In the genomic region with DNA sequence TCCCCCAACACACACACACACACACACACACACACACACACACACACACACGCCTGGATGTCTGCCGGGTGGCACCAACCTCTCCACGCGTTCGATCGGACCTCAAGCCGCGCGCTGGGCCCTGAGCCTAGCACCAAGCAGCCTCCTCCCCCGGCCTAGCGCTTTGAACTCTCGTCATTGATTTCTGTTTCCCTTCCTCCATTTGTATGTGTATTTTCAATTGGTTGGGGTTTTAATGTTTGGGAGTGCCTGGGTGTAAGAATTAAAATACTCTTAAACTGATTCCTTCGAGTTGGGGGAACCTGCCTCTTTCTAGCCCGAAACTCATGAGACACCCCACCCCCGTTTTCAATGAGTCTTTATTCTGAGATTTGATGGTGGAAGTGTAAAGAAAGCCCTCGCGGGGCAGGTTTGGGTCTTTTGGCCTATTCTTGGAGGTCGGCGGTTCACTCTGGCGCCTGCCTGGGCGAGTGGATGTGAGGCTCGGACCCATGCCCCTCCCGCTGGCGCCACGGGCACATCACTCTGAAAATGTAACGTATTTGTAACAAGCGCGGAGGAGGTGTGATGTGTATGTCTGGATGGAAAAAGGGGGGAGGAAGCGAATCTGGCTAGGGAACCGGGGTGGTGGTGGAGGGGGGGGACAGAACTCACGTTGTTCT, we compare ENCODE assay signal across 11 mouse cellular contexts. TPM values are rescaled to one million over a fixed set of nuclear protein-coding genes. Genes with fewer than 3 reads are reported as not detected.
DNase-seq lines count a peak whose midpoint lies in the region; ATAC-seq and TF ChIP-seq lines count a peak whose summit lies in the region.
"Had no signal": no experiment of that assay in that cellular context is flagged by ENCODE, and none has a peak within 500 bp of the region (broad histone marks: within the 10 kb centered on the region; RNA-seq: fewer than 3 reads in every experiment).

No protein-coding gene starts in this region.

- H3K4me2 ChIP-seq in intestine, embryonic 15.5 days (replicated peaks), result no peak overlapping the region
- no peak overlapping the region for H3K4me2 ChIP-seq in intestine, postnatal 0 days (replicated peaks; ENCODE audit: low read depth)
- H3K4me2 ChIP-seq in hindbrain, embryonic 15.5 days, result peak overlapping the region; percentile 5; the same call in 1 of the 2 replicates
- H3K4me2 ChIP-seq: neural tube, embryonic 12.5 days had no signal

- 0 out of 2 replicates have a peak, but pooled peaks have one; percentile 23 for ATAC-seq in intestine, embryonic 15.5 days
- ATAC-seq in intestine, postnatal 0 days, result no peak
- ATAC-seq in hindbrain, embryonic 15.5 days (ENCODE audit: low FRiP score, low read depth), result no peak

- no peak overlapping the region for H3K9ac ChIP-seq in intestine, embryonic 15.5 days
- no peak overlapping the region for H3K9ac ChIP-seq in intestine, postnatal 0 days (ENCODE audit: low read depth, low read length)
- H3K9ac ChIP-seq in hindbrain, embryonic 15.5 days, result no peak overlapping the region
- H3K9ac ChIP-seq: neural tube, embryonic 12.5 days had no signal

- no peak overlapping the region for H3K27ac ChIP-seq in intestine, embryonic 15.5 days
- H3K27ac ChIP-seq in intestine, postnatal 0 days (ENCODE audit: low read depth, low read length), result no peak overlapping the region
- no peak overlapping the region for H3K27ac ChIP-seq in hindbrain, embryonic 15.5 days (replicated peaks)
- H3K27ac ChIP-seq: neural tube, embryonic 12.5 days had no signal

- no peak overlapping the region for H3K4me3 ChIP-seq in intestine, embryonic 15.5 days (replicated peaks)
- no peak overlapping the region for H3K4me3 ChIP-seq in intestine, postnatal 0 days (ENCODE audit: low read depth, low read length)
- no peak overlapping the region for H3K4me3 ChIP-seq in hindbrain, embryonic 15.5 days
- H3K4me3 ChIP-seq: neural tube, embryonic 12.5 days had no signal

- 0 out of 2 replicates have a peak, but pooled peaks cover 4% of the 10 kb centered on the region for H3K4me1 ChIP-seq in intestine, embryonic 15.5 days (replicated peaks)
- no peaks in the 10 kb centered on the region for H3K4me1 ChIP-seq in intestine, postnatal 0 days (replicated peaks; ENCODE audit: control insufficient read depth, insufficient read depth, low read length)
- peaks cover 13% of the 10 kb centered on the region for H3K4me1 ChIP-seq in hindbrain, embryonic 15.5 days (replicated peaks)

- no peak for TF ChIP-seq CTCF in intestine, postnatal 0 days (IDR thresholded peaks at IDR 0.05; ENCODE audit: low read depth)

- no peaks in the 10 kb centered on the region for H3K36me3 ChIP-seq in intestine, embryonic 15.5 days
- no peaks in the 10 kb centered on the region for H3K36me3 ChIP-seq in intestine, postnatal 0 days (ENCODE audit: control insufficient read depth, insufficient read depth)
- H3K36me3 ChIP-seq in hindbrain, embryonic 15.5 days, result no peaks in the 10 kb centered on the region
- H3K36me3 ChIP-seq: neural tube, embryonic 12.5 days had no signal

- 1% methylated on average over 31 of the region's 31 CpGs for WGBS in intestine, embryonic 15.5 days
- WGBS in intestine, postnatal 0 days, result 2% methylated on average over 31 of the region's 31 CpGs
- WGBS in hindbrain, embryonic 15.5 days, result under 1% methylated on average over 31 of the region's 31 CpGs

- DNase-seq in cerebellum, postnatal 25 days, result peak; percentile 53 to 71
- DNase-seq in neural tube, embryonic 10.5 days (ENCODE audit: extremely low spot score, low spot score), result peak; percentile 61
- no peak for DNase-seq in thymus, postnatal 25 days
- no peak for DNase-seq in c-Kit-positive CD71-positive TER-119-positive erythroid progenitor cells, embryonic 14.5 days (ENCODE audit: low spot score)
- DNase-seq in kidney, postnatal 10 days, result no peak
- DNase-seq: lung, postnatal 4 days; right cerebral cortex, postnatal 4 days had no signal

- H3K9me3 ChIP-seq in intestine, embryonic 15.5 days, result no peaks in the 10 kb centered on the region
- no peaks in the 10 kb centered on the region for H3K9me3 ChIP-seq in intestine, postnatal 0 days (ENCODE audit: control insufficient read depth)
- H3K9me3 ChIP-seq in hindbrain, embryonic 15.5 days, result no peaks in the 10 kb centered on the region
- H3K9me3 ChIP-seq: neural tube, embryonic 12.5 days had no signal

- peaks cover 98% of the 10 kb centered on the region for H3K27me3 ChIP-seq in intestine, embryonic 15.5 days (replicated peaks)
- peaks cover 100% of the 10 kb centered on the region for H3K27me3 ChIP-seq in intestine, postnatal 0 days (replicated peaks; ENCODE audit: control insufficient read depth, insufficient read depth, low read length)
- peaks cover 91% of the 10 kb centered on the region for H3K27me3 ChIP-seq in hindbrain, embryonic 15.5 days

RNA-seq across cellular contexts. Expression of a gene that starts 7.3 kb away (rescaled TPM):
- polyA plus RNA-seq in intestine, embryonic 15.5 days (2015; fragmentation: Nextera tagmentation; extraction: Ambion mirVana), result not detected in 2 replicates
- not detected in 2 replicates for polyA plus RNA-seq in intestine, postnatal 0 days (2015; fragmentation: Nextera tagmentation; extraction: Ambion mirVana)
- polyA plus RNA-seq in hindbrain, embryonic 15.5 days (2015; fragmentation: Nextera tagmentation; extraction: Ambion mirVana), result 1.6 and 2.2 TPM in 2 replicates

Comparison
In these comparisons a context has a peak if more than half of its experiments do, and no peak if none do; other contexts are left out.
1. DNase-seq: peak in cerebellum, postnatal 25 days (2 of 2) and neural tube, embryonic 10.5 days (single experiment); none in thymus, postnatal 25 days (single experiment), c-Kit-positive CD71-positive TER-119-positive erythroid progenitor cells, embryonic 14.5 days (single experiment) and kidney, postnatal 10 days (single experiment).